Mouse (Mus musculus): ENCODE results near the gene Atp6v1c2. TPM values are rescaled to one million over a fixed set of nuclear protein-coding genes. Genes with fewer than 3 reads are reported as not detected.

Gene Atp6v1c2
- 0.06 and 0.15 TPM in 2 replicates for polyA plus RNA-seq (2012; rRNA removed)

DNA sequence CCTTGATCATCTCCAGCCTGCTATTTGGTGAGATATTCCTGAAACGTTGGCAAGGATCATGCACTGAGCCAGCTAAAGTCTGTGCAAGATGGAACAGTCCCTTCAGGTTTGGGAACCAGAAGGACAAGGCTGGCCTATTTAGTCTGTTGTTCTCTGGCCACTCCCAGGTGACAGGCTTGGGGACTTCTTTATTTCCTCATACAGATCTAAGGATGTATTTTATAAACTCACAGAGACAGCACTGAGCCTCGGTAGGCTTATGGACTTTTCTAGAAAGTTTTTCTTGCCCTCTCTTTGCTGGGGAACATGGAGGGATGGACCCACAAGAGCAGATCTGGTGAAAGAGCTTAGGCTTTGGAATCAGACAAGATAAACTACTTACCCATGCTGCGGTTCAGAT is at the start of gene Atp6v1c2:
Atp6v1c2 (minus strand) TSS at position 101 of the 400 bp plus-strand sequence.

DNA sequence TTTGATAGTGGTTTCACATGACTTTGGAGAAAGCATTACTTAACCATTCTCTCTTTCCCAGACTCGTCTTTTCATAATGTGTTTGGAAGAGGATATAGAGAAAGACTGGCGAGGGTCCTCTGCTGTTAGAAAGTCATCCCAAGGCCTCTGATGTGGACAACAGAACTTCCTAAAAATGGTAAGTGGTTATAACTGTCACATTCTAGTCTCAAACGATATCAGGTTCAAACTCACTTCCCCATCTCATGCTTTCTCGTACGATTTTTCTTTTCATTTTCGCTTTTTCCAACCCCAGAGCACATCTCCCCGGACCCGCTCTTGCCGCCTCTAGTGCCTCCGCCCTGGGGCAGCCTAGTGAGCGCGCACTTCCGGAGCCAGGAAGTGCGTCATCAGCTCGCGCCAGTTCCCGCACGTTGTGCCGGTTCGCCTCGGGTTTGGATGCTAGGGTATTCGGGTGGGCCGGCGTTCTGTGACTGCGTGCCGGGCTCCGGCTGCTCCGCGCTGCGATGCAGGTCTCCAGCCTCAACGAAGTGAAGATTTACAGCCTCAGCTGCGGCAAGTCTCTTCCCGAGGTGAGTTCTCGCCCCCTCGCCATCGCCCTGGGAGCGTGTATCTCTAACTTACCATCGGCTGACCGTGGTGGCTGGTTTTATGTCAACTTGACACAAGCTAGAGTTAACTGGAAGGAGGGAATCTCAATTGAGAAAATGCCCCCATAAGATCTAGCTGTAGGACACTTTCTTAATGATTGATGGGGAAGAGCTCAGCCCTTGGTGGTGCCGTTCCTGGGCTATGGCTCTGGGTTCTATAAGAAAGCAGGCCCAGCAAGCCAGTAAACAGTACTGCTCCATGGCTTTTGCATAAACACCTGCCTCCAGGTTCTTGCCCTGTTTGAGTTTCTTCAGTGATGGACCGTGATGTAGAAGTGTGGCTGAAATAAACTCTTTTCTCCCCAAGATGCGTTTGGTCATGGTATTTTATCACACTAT is 19.2 kb upstream of the Atp6v1c2 start, which contains the start of gene Nol10:
Nol10 (plus strand) TSS at position 411 of the 989 bp plus-strand sequence.

DNA sequence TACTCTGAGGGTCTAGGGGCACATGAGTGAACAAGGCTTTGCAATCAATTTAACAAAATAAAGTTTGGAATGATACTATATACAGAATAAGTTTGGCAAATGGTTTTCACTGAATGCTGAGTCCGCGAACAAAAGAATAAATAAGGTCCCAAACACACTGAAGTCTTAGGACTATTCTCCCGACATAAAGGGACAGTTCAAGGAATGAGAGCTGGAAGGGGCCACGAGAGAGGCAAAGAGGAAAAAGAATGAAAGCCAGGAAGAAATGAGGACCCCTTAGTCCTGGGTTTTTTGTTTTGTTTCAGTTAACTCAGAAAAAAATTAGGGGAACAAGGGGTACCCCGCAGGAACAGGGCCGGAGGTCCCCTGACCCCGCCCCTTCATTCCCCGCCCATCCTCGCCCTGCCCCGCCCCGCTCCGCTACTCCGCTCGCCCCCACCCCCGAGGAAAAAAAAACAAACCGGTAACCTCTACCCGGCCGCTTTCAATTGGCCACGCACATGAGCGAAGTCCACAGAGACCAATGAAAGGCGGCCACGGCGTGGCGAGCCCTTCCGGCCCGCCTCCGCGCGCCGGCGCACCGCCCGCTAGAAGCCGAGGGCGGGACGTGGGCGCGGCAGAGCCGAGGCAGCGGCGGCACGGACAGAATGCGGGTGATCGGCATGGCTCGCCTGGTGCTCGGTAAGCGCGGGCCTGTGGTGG is 63.0 kb downstream of the Atp6v1c2 start, which contains the start of gene Pdia6:
Pdia6 (plus strand) TSS at position 575 of the 702 bp plus-strand sequence.

Other genes with a start within 250 kb of the Atp6v1c2 start
- gene Kcnf1, start 152.5 kb downstream of the Atp6v1c2 start, polyA plus RNA-seq (2012; rRNA removed): 0.20 TPM in 2 replicates
- 150 and 169 TPM in 2 replicates for gene Pdia6, start 62.8 kb downstream of the Atp6v1c2 start, polyA plus RNA-seq (2012; rRNA removed)
- 3.5 and 3.8 TPM in 2 replicates for gene Nol10, start 19.1 kb upstream of the Atp6v1c2 start, polyA plus RNA-seq (2012; rRNA removed)
- gene Odc1, start 215.4 kb upstream of the Atp6v1c2 start, polyA plus RNA-seq (2012; rRNA removed): 173 and 209 TPM in 2 replicates